Mouse (Mus musculus) intestine, embryonic 14.5 days (tissue): ENCODE results near the gene Stum. TPM values are rescaled to one million over a fixed set of nuclear protein-coding genes. Genes with fewer than 3 reads are reported as not detected.
A peak's percentile ranks its signal among the peaks of the same experiment; 100 is the strongest.
"Not testable (repeated sequence)": the region's sequence is repeated elsewhere in the genome, so short reads cannot be mapped to it uniquely, and the experiment has no call there.

Source experiments
- ATAC-seq: fragments of 200-750 bp; cut with Nextera tagmentation; replicated peaks from 2 replicates; pipeline ENCODE4 v1.8.0; 2017; ENCODE audit warnings: low read depth, moderate number of reproducible peaks, moderate TSS enrichment, moderate library complexity; ENCODE audit not compliant: low FRiP score, low TSS enrichment
- DNase-seq: peaks from one replicate; pipeline ENCODE4 v3.0.0-alpha.2; 2018; ENCODE audit warnings: low spot score
- H3K27ac ChIP-seq: fragments of 300-500 bp; sonication (generic); 2 replicates; pipeline ENCODE4 v1.5.1; 2014; ENCODE audit warnings: low read depth, mild to moderate bottlenecking, control low read depth
- H3K27me3 ChIP-seq: fragments of 300-500 bp; sonication (generic); replicated peaks from 2 replicates; pipeline ENCODE4 v1.6.1; 2014; ENCODE audit warnings: low read length, control low read depth; ENCODE audit not compliant: control insufficient read depth, insufficient read depth
- H3K36me3 ChIP-seq: fragments of 300-500 bp; sonication (generic); 2 replicates; pipeline ENCODE4 v1.6.1; 2014; ENCODE audit warnings: low read length, control low read depth; ENCODE audit not compliant: control insufficient read depth, insufficient read depth
- H3K4me1 ChIP-seq: fragments of 300-500 bp; sonication (generic); replicated peaks from 2 replicates; pipeline ENCODE4 v1.6.1; 2014; ENCODE audit warnings: low read length, control low read depth, mixed read lengths; ENCODE audit not compliant: control insufficient read depth, insufficient read depth
- H3K4me2 ChIP-seq: fragments of 300-500 bp; sonication (generic); 2 replicates; pipeline ENCODE4 v1.6.1; 2014; ENCODE audit warnings: low read length
- H3K4me3 ChIP-seq: fragments of 300-500 bp; sonication (generic); 2 replicates; pipeline ENCODE4 v1.5.1; 2014; ENCODE audit warnings: low read depth, low read length, control low read depth, mixed read lengths
- H3K9ac ChIP-seq: fragments of 300-500 bp; sonication (generic); 2 replicates; pipeline ENCODE4 v1.6.1; 2014; ENCODE audit warnings: mild to moderate bottlenecking, low read length
- H3K9me3 ChIP-seq: fragments of 300-500 bp; sonication (generic); 2 replicates; pipeline ENCODE4 v1.6.1; 2016; ENCODE audit warnings: low read length, control low read depth; ENCODE audit not compliant: control insufficient read depth
- WGBS: fragments of 180-500 bp; shearing (Covaris S2); extraction: QIAGEN DNeasy Blood & Tissue Kit; methylation state at CpG from one replicate; pipeline ENCODE4 v1.1.7; 2014; 5-methylcytosine and 5-hydroxymethylcytosine counted together
- polyA plus RNA-seq: library from polyadenylated mRNA; unstranded; fragments of >200 nt; fragmentation: Nextera tagmentation; extraction: Ambion mirVana; gene quantifications from 2 replicates; pipeline ENCODE4 v1.2.1, GENCODE M21; 2014

The Stum gene
- polyA plus RNA-seq, 1 experiment from 2014 or later, result 1.9 TPM

DNA sequence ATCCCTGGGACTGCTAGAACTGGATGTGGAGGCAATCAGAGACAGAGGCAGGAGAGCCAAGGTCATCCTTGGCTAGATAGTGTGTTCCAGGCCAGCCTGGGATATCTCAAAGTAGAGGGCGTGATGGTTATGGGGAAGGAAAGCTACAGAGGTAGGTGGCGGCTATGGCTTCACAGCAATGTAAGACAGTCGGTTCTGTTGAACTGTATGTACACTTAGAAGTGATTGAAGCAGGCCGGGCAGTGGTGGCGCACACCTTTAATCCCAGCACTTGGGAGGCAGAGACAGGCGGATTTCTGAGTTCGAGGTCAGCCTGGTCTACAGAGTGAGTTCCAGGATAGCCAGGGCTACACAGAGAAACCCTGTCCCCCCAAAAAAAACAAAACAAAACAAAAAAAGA lies 35.6 kb upstream of the Stum start:
- H3K27ac ChIP-seq, result 0 out of 2 replicates have a peak overlapping the region, but pooled peaks have one; percentile 22
- DNase-seq, H3K27me3 ChIP-seq, ATAC-seq, H3K4me3 ChIP-seq, H3K4me1 ChIP-seq, H3K36me3 ChIP-seq, H3K4me2 ChIP-seq, H3K9me3 ChIP-seq, H3K9ac ChIP-seq: not testable (repeated sequence)
- WGBS, result 94% methylated on average over 7 of the region's 7 CpGs

DNA sequence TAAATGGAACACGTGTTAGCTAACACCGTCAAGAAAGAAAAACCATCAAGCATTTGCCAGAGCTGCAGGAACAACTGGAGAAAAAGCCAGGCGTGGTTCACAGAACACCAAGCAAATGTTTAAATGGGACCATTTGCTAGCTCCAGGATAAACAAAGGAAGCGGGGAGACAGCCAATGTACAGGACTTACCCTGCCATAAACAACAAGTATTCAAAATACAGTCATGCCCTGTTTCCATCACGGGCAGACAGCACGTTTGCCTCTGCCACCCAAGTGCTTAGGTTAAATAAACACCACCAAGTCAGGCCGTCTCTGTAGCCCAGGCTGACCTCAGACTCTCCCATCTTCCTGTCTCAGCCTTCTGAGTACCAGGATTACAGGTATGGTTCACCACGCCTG lies 35.1 kb upstream of the Stum start:
- 35% methylated on average over 8 of the region's 8 CpGs for WGBS
- H3K9me3 ChIP-seq, result no peaks in the 10 kb centered on the region
- ATAC-seq (no peak), DNase-seq (no peak)
- no peak overlapping the region for H3K4me2 ChIP-seq
- H3K36me3 ChIP-seq, result no peaks in the 10 kb centered on the region
- H3K27me3 ChIP-seq, result no peaks in the 10 kb centered on the region
- H3K9ac ChIP-seq, result no peak overlapping the region
- 0 out of 2 replicates have a peak, but pooled peaks cover 8% of the 10 kb centered on the region for H3K4me1 ChIP-seq
- H3K4me3 ChIP-seq, result no peak overlapping the region
- H3K27ac ChIP-seq, result 0 out of 2 replicates have a peak overlapping the region, but pooled peaks have one; percentile 22

DNA sequence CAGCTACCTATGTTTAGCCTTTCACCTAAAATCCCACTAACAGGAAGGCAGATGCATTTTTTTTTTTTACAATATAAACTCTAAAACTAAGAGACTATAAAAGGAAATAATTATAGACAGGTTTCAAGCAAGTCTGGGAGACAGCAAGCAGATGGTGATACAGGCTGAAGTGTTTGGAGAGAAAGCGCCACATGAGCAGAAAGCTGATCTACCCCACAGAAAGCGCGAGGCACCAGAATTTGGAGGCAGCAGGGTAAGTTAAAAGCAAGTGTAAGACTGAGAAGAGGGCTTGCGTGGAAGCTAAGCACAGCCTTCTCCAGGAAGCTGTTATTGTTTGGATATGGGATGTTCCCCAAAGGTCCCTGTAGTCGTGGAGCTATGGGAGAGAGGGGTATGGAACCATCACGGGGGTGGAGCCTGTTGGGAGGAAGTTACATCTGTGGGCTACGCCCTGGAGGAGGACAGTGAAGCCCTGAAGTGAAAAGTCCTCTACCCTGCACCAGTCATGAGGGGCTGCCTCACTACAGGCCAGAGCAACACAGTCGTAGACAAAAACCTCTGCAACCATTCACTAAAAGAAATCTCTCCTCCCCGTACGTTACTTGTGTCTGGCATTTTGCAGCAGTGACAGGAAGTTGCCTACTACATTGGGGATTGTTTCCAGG lies 34.2 kb upstream of the Stum start:
- WGBS, result 36% methylated on average over 10 of the region's 10 CpGs
- H3K9ac ChIP-seq, result no peak overlapping the region
- DNase-seq, result no peak
- H3K36me3 ChIP-seq, result no peaks in the 10 kb centered on the region
- H3K4me3 ChIP-seq, result no peak overlapping the region
- peak overlapping the region; percentile 33; the same call in 1 of the 2 replicates for H3K27ac ChIP-seq
- no peaks in the 10 kb centered on the region for H3K27me3 ChIP-seq
- H3K4me1 ChIP-seq, result 0 out of 2 replicates have a peak, but pooled peaks cover 8% of the 10 kb centered on the region
- no peak overlapping the region for H3K4me2 ChIP-seq
- H3K9me3 ChIP-seq, result no peaks in the 10 kb centered on the region
- ATAC-seq, result no peak

DNA sequence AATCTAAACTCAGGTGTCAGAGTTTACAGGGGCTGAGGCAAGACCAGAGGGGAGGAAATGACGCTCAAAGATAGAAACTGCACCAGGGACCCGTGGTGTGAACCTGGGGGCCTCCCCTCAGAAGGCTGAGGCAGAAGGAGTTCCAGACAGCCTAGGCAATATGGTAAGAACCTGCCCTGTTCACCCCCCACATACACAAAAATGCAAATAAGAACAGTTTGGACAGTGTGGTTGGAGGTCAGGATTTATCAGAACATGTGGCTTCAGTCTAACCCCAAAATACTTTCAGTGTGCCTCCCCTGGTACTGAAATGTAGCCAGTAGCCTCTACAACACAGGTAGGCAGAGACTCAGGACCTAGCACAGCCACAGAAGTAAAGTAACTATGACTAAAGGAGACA lies 30.8 kb upstream of the Stum start:
- Histone ChIP-seq H3K4me3 (no peak overlapping the region), H3K4me2 (no peak overlapping the region), H3K27me3 (no peaks in the 10 kb centered on the region), H3K9me3 (no peaks in the 10 kb centered on the region), H3K36me3 (no peaks in the 10 kb centered on the region), H3K4me1 (peaks cover 13% of the 10 kb centered on the region; the same call in 1 of the 2 replicates), H3K27ac (no peak overlapping the region), H3K9ac (no peak overlapping the region)
- DNase-seq (no peak), ATAC-seq (no peak)
- 52% methylated on average over 2 of the region's 2 CpGs for WGBS

DNA sequence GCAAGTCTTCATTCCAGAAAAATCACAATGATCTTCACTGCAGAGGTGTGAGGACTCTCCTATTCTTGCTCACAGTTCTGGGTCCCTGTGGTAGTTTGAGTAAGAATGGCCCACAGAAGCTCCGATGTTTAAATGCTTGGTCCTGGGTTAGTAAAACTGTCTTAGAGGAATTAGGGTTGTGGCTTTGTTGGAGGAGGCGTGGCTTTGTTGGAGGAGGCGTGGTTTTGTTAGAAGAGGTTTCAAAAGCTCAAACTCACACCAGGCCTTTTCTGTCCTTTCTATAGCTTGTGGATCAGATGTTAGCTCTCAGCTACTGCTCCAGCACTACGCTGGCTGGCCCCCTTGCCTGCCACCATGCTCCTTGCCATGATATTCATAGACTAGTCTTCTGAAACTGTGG lies 27.6 kb upstream of the Stum start:
- Histone ChIP-seq H3K4me2 (no peak overlapping the region), H3K27me3 (no peaks in the 10 kb centered on the region), H3K4me3 (no peak overlapping the region), H3K9ac (no peak overlapping the region), H3K4me1 (peaks cover 10% of the 10 kb centered on the region; the same call in 1 of the 2 replicates), H3K36me3 (no peaks in the 10 kb centered on the region), H3K9me3 (no peaks in the 10 kb centered on the region), H3K27ac (no peak overlapping the region)
- ATAC-seq (no peak), DNase-seq (no peak)
- WGBS, result 44% methylated on average over 4 of the region's 4 CpGs

DNA sequence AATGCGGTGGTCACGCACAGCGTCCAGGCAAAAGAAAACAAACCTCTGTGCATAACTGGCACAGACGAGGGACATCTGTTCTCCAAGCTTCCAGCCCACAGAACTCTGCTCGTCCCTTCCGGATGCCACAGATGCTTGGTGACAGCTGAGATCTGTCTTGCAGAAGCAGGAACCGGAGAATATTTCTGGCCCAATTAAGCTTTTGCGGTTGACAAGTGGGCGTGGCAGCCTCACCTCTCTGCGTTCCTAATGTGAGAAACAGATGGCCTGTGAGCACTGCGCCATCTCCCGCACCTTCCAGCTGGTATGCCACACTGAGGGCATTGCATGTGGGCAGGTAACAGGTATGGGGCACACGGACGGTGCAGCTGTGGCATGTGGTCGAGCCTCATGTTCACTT lies 27.1 kb upstream of the Stum start:
- Histone ChIP-seq H3K9me3 (no peaks in the 10 kb centered on the region), H3K4me2 (no peak overlapping the region; the same call in 1 of the 2 replicates), H3K4me1 (peaks cover 10% of the 10 kb centered on the region; the same call in 1 of the 2 replicates), H3K27me3 (no peaks in the 10 kb centered on the region), H3K36me3 (no peaks in the 10 kb centered on the region), H3K27ac (no peak overlapping the region), H3K4me3 (no peak overlapping the region), H3K9ac (no peak overlapping the region)
- 29% methylated on average over 15 of the region's 15 CpGs for WGBS
- ATAC-seq, result no peak
- no peak for DNase-seq

DNA sequence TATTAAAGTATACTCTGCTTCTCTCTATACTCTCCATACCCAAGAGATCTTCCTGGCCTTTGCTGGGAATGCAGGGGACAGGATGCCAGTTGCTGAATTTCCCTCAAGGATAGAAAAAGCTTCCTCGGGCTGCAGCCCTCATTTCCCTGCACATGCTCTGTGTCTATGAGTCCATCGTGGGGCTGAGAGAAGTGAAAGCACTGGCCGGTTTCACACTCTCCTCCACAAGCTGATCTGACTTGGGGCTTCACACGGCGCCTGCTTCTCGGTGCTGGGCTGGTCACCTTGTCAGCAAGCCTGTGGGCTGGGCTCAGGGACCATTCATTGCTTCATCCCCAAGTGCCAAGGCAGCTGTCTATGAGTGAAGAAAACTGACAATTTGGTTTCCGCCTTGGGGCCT lies 25.4 kb upstream of the Stum start:
- whole genome bisulfite sequencing, result 60% methylated on average over 7 of the region's 7 CpGs
- ATAC-seq, result no peak
- no peak overlapping the region for H3K27ac ChIP-seq

DNA sequence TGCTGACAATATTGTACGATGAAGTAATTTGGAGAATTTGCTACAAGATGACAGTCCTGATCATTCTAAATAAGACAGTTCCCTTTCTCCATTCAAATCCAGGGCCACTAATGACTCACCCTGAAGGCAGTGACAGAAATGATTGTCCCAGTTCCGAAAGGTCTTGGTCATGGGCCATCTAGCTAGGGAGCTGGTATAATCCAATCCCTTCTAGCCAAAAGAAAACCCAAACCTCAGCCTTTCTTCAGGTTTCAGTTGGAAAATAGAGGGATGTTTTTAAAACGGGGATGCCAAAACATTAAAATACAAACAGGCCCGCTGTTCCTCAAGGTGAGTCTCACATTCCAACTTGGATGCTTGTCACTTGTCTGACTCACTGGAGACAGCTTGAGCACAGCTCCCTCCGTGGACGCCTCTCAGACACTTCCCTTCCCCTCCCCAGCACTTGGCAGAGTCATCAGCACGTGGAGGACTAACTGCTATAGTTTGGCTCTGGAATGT lies 24.0 kb upstream of the Stum start:
- Histone ChIP-seq H3K9me3 (no peaks in the 10 kb centered on the region), H3K4me2 (no peak overlapping the region), H3K36me3 (no peaks in the 10 kb centered on the region), H3K4me3 (no peak overlapping the region), H3K27ac (no peak overlapping the region), H3K4me1 (peaks cover 10% of the 10 kb centered on the region; the same call in 1 of the 2 replicates), H3K27me3 (no peaks in the 10 kb centered on the region), H3K9ac (no peak overlapping the region)
- WGBS, result 78% methylated on average over 7 of the region's 7 CpGs
- DNase-seq, result no peak
- no peak for ATAC-seq

More for the DNA sequence above, 25.4 kb upstream of the Stum start:
- H3K9ac ChIP-seq, result no peak overlapping the region
- H3K4me1 ChIP-seq, result peaks cover 10% of the 10 kb centered on the region; the same call in 1 of the 2 replicates
- H3K36me3 ChIP-seq, result no peaks in the 10 kb centered on the region
- H3K4me2 ChIP-seq, result no peak overlapping the region
- no peaks in the 10 kb centered on the region for H3K27me3 ChIP-seq
- no peak for DNase-seq
- H3K9me3 ChIP-seq, result no peaks in the 10 kb centered on the region
- no peak overlapping the region for H3K4me3 ChIP-seq

DNA sequence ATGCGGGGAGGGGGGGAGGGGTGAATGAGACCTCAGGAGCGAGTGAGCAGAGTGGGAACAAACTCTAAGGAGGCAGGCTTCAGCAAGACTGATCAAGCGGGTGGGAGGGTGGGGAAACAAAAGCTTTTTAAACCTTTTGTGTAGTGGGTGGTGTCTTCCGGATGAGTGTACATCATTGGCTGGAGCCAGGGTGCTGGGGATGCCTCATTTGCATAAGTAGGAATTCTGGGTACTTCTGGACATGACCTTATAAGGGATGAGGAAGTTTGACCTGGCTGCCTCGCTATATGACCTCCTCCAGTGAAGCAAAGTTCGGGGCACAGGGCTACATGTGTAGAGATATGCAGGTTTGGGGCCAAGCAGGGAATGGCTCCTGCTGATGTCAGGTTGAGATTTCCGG lies 23.0 kb upstream of the Stum start:
- WGBS, result 91% methylated on average over 7 of the region's 7 CpGs
- Histone ChIP-seq H3K36me3 (no peaks in the 10 kb centered on the region), H3K4me2 (no peak overlapping the region), H3K4me1 (peaks cover 10% of the 10 kb centered on the region; the same call in 1 of the 2 replicates), H3K9me3 (no peaks in the 10 kb centered on the region), H3K4me3 (no peak overlapping the region), H3K9ac (no peak overlapping the region), H3K27me3 (no peaks in the 10 kb centered on the region), H3K27ac (no peak overlapping the region)
- no peak for DNase-seq
- no peak for ATAC-seq
